ENCODE assay signal across 17 mouse cellular contexts in genomic region chr11:59051031-59051430, GRCm38 (mm10).
DNase-seq lines count a peak whose midpoint lies in the region; ATAC-seq and TF ChIP-seq lines count a peak whose summit lies in the region.
"Had no signal": no experiment of that assay in that cellular context is flagged by ENCODE, and none has a peak within 500 bp of the region (broad histone marks: within the 10 kb centered on the region; RNA-seq: fewer than 3 reads in every experiment).

No protein-coding gene starts in this region.

- no peaks in the 10 kb centered on the region for H3K27me3 ChIP-seq in stomach, postnatal 0 days (ENCODE audit: control insufficient read depth, insufficient read depth, low read length)
- H3K27me3 ChIP-seq: forebrain, embryonic 15.5 days; heart, embryonic 13.5 days; hindbrain, embryonic 13.5 days; intestine, embryonic 15.5 days; limb, embryonic 13.5 days; neural tube, embryonic 13.5 days had no signal

- no peak overlapping the region for H3K4me2 ChIP-seq in stomach, postnatal 0 days (replicated peaks; ENCODE audit: low read depth)
- H3K4me2 ChIP-seq: forebrain, embryonic 15.5 days; heart, embryonic 13.5 days; hindbrain, embryonic 13.5 days; intestine, embryonic 15.5 days; limb, embryonic 13.5 days; neural tube, embryonic 13.5 days had no signal

- no peaks in the 10 kb centered on the region for H3K36me3 ChIP-seq in stomach, postnatal 0 days (ENCODE audit: control insufficient read depth, insufficient read depth, low read length)
- H3K36me3 ChIP-seq: forebrain, embryonic 15.5 days; hindbrain, embryonic 13.5 days; intestine, embryonic 15.5 days; limb, embryonic 13.5 days; neural tube, embryonic 13.5 days had no signal

- no peak for TF ChIP-seq EP300 in stomach, postnatal 0 days (optimal IDR thresholded peaks at IDR 0.05)

- no peaks in the 10 kb centered on the region for H3K4me1 ChIP-seq in stomach, postnatal 0 days (replicated peaks; ENCODE audit: control insufficient read depth, insufficient read depth)
- H3K4me1 ChIP-seq: forebrain, embryonic 15.5 days; heart, embryonic 13.5 days; hindbrain, embryonic 13.5 days; intestine, embryonic 15.5 days; limb, embryonic 13.5 days; neural tube, embryonic 13.5 days had no signal

- no peak overlapping the region for H3K27ac ChIP-seq in stomach, postnatal 0 days (replicated peaks)
- H3K27ac ChIP-seq: forebrain, embryonic 15.5 days; heart, embryonic 13.5 days; hindbrain, embryonic 13.5 days; intestine, embryonic 15.5 days; layer of hippocampus, adult 2 months; limb, embryonic 13.5 days; neural tube, embryonic 13.5 days had no signal

- peak; percentile 39 for DNase-seq in adrenal gland, postnatal 10 days
- no peak for DNase-seq in adrenal gland, postnatal 25 days
- peak; percentile 35 for DNase-seq in left cerebral cortex, postnatal 4 days
- DNase-seq in left cerebral cortex, adult 9 months (ENCODE audit: low spot score in 2 of 2) = no peak
- peak; percentile 6 to 13 for DNase-seq in adrenal gland, postnatal 36 days
- peak; percentile 58 for DNase-seq in heart, postnatal 14 days
- DNase-seq in stomach, postnatal 0 days (ENCODE audit: low spot score) = no peak
- DNase-seq: cerebellum, adult 9-11 months had no signal

- no peak overlapping the region for H3K9ac ChIP-seq in stomach, postnatal 0 days (ENCODE audit: low read length)
- H3K9ac ChIP-seq: forebrain, embryonic 15.5 days; heart, embryonic 13.5 days; hindbrain, embryonic 13.5 days; intestine, embryonic 15.5 days; limb, embryonic 13.5 days; neural tube, embryonic 13.5 days had no signal

- ATAC-seq in megakaryocyte-erythroid progenitor cell, adult 5-6 weeks (replicated peaks; ENCODE audit: low FRiP score, low TSS enrichment, poor library complexity, severe bottlenecking) = no peak
- no peak for ATAC-seq in stomach, postnatal 0 days (ENCODE audit: low FRiP score, low TSS enrichment)
- ATAC-seq: forebrain, embryonic 15.5 days; intestine, embryonic 15.5 days; Patski had no signal

- H3K4me3 ChIP-seq in stomach, postnatal 0 days (ENCODE audit: low read depth, low read length) = no peak overlapping the region
- H3K4me3 ChIP-seq: forebrain, embryonic 15.5 days; heart, embryonic 13.5 days; hindbrain, embryonic 13.5 days; intestine, embryonic 15.5 days; layer of hippocampus, adult 2 months; limb, embryonic 13.5 days; neural tube, embryonic 13.5 days had no signal

- no peaks in the 10 kb centered on the region for H3K9me3 ChIP-seq in stomach, postnatal 0 days (ENCODE audit: control insufficient read depth, low read length)
- H3K9me3 ChIP-seq: forebrain, embryonic 15.5 days; heart, embryonic 13.5 days; hindbrain, embryonic 13.5 days; intestine, embryonic 15.5 days; limb, embryonic 13.5 days; neural tube, embryonic 13.5 days had no signal

- WGBS in stomach, postnatal 0 days = 79% methylated on average over 9 of the region's 9 CpGs

- intact Hi-C loops in left cerebral cortex, postnatal 4 days (cut with DNase I) = no loop called here
- intact Hi-C loops in heart, postnatal 14 days (cut with DNase I) = no loop called here

- no peak for TF ChIP-seq CTCF in stomach, postnatal 0 days (IDR thresholded peaks at IDR 0.05; ENCODE audit: low read depth)

Comparison
In these comparisons a context has a peak if more than half of its experiments do, and no peak if none do; other contexts are left out.
1. DNase-seq: peak in adrenal gland, postnatal 10 days (single experiment), left cerebral cortex, postnatal 4 days (single experiment), adrenal gland, postnatal 36 days (2 of 2) and heart, postnatal 14 days (2 of 2); none in adrenal gland, postnatal 25 days (single experiment), left cerebral cortex, adult 9 months (0 of 2) and stomach, postnatal 0 days (single experiment).